Mouse (Mus musculus) left cerebral cortex, adult 8-10 months (tissue): ENCODE results near the gene Acod1. TPM values are rescaled to one million over a fixed set of nuclear protein-coding genes. Genes with fewer than 3 reads are reported as not detected.

Source experiments
- DNase-seq, 2 experiments: peaks; one replicate each; pipeline ENCODE4 v3.0.0; 2022; ENCODE audit warnings: low spot score in 2 of 2
- total RNA-seq, 4 experiments: library from RNA; stranded (reverse); gene quantifications; 2 replicates each; pipeline ENCODE4 v1.2.4; 2022

Gene Acod1
- total RNA-seq, 4 experiments from 2014 or later = not detected

- no peak for DNase-seq
Observed at GRCm38 (mm10) chr14:103071471-103071870, 24.7 kb downstream of the Acod1 start.

- no peak for DNase-seq
Observed at GRCm38 (mm10) chr14:103072731-103073130, 26.0 kb downstream of the Acod1 start.

DNA sequence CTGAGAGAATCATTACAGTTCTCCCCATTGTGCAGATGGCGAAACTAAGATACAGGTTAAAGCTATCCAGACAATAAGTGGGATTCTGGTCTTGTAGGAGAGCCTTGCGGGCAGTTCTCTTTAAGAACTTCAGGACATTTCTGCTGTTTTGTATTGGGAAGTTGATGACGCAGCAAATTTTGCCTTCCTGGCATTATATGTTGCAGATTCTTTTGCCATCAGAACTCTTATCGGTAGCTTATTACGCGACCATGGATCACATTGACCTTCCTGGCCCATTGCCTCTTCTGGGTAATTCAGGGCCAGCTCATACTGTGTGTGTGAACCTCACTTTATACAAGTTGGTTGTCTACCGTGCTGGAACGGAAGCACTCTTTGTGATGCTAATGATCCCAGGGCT is 27.0 kb downstream of the Acod1 start:
- DNase-seq = no peak

DNA sequence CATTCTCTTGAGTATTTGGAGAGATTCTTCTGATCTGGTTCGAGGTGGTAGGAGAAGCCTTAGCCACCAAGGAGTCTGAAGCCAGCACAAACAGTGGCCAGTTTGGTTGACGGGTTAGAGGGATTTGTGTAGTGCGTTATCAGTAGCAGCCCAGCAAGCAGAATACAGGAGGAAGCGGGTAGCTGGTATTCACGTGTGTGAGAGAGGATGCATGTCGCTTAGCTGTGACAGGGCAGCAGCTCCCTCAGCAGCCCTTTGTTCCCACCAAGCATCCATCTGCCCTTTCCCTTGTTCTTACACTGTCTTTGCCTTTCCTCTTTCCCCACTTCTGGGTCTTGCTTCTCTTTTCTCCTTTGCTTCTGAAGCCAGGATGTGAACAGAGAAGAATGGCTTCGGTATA is 28.4 kb downstream of the Acod1 start:
- no peak for DNase-seq

DNA sequence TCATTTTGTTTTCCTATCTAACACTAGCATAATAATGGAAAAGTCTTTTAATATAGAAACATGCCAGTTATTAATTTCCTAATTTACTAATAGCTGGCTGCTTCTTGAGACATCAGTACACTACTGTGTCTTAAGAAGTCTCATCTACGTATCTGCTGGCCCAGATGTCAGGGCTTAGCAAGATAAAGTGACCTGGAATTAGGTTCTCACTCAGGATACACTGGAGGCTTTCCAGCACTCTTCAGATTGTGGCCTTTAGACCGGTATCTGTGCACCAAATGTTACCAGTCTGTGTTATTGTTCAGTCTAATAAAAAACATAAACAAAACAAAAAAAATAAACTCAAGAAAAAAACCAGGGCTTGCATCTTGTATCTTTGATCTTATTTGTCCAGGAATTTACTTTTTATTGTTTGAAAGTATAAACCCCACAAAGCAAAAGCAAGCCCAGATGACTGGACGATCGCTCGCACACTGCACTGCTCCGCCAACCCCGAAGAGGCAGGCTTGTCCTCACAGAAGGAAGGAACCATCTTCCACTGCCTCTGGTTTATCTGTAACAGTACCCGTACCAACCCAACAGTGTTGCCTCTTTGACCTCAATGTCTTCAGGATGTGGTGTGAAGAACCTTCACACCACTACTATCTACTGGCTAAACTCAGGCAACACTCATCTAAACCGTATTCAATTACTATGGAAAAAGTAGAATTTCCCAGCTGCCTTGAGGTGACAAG is 30.7 kb downstream of the Acod1 start:
- no peak for DNase-seq

DNA sequence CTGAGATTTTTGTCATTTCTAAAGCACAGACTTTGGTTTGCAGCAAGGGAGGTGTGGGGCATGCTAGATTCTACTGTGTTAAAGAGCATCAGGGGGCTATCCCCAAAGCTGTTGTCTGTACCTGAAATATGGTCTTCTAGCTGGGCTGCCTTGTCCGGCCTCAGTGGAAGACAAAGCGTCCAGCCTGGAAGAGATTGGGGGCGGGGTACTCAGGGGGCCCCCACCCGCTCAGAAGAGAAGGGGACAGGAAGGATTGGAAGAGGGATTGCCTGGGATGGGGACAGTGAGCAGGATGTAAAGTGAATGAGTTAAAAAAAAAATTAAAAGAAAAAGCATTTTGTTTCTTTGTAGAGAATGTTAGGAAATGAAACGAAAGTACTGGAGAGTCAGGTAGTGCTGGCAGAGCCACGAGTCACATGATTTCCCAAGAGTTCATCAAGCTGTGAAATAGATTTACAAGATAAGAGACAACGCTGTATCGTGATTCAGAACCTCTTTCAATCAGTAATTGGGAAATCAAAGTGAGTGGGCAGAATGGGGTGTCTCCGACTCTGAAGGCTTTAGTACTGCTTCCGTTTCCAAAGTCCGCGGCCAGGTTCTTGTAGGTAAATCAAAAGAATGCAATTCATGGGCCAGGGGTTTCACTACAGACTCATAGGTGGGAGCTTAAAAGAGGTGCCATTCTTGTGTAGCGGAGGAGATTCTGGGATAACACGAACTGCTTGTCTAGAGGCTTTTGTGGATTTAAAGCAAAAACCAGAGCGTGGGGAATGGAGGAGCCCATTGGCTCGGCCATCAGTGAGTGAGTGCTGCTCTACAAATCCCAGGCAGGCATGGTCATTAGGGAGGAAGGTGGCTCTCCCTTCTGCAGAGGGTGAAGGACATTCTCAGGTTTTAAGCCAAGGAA is 31.5 kb downstream of the Acod1 start:
- no peak for DNase-seq

DNA sequence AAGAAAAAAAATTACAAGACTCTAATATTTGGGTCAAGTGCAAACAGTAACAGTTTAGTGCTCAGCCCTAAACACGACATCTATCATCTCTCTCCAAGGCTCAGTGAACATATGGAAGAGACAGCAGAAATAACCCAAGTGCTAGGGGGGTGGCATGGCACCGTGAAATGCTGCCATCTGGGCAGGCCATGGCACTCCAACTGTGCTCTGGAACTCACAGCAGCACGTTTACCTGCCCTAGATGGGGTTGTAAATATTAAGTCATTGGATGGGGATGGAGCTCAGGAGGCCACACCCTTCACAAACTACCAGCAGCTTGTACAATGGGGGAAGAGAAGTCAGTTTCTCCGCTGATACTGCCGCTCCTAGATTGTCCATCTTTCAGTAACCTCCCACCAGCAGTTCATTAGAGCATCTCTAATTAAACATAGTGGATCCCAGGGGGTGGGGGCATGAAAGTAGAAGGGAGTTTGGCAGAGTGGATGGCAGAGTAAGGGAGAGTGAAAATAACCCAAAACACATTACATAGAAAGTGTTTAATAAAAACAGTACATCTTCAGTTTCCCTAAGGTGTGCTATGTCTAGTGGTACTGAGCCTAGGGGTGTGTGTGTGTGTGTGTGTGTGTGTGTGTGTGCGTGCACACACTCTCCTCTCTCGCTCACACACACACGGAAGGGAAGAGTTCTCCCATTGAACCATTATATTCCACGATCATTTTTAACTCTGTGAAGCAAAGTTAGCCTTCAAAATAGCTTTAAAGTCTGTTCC is 32.6 kb downstream of the Acod1 start:
- DNase-seq = peak in 1 of 2 experiments; percentile 58

- no peak for DNase-seq
Observed at GRCm38 (mm10) chr14:103085840-103086533, 39.2 kb downstream of the Acod1 start.

- no peak for DNase-seq
Observed at GRCm38 (mm10) chr14:103086671-103087324, 40.0 kb downstream of the Acod1 start.

DNA sequence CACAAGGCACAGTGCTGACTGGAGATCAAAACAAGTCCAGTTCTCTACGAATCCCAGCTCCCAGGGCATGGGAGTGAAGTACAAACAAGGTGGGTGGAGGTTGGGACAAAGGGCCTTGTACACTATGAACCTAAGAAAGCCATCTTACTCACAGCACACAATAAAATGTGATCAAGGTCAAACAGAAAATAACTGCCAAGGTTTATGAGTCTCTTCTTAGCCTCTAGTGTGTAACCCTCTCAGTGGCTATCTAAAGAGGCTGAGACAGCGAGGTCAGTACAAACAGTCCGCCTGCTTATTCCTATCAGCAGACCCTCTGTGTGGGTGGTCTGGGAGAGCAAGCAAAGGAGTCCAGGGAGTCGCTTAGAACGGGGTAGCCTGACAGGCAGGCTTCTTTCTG is 41.1 kb downstream of the Acod1 start:
- no peak for DNase-seq

DNA sequence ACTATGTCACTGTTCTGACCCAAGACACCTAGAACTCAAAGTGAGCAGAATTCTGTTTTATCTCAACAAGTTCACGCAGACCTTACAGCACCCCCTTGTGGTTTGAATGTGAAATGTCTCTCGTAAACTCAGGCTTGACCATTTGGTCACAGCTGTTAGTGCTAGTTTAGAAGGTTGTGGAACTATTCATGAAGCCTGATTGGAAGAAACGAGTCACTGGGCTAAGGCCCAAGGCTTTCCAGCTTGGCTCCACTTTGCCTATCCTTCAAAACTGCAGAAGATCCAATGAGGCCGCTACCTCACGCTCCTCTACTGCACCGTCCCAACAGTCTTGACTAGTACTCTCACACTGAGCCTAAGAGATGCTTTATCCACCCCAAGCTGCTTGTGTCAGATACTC is 41.8 kb downstream of the Acod1 start:
- DNase-seq = no peak

GRCm38 (mm10) chr14:103093236-103093635 is 46.5 kb downstream of the Acod1 start:
- no peak for DNase-seq

GRCm38 (mm10) chr14:103093670-103094069 is 46.9 kb downstream of the Acod1 start:
- DNase-seq = no peak

DNA sequence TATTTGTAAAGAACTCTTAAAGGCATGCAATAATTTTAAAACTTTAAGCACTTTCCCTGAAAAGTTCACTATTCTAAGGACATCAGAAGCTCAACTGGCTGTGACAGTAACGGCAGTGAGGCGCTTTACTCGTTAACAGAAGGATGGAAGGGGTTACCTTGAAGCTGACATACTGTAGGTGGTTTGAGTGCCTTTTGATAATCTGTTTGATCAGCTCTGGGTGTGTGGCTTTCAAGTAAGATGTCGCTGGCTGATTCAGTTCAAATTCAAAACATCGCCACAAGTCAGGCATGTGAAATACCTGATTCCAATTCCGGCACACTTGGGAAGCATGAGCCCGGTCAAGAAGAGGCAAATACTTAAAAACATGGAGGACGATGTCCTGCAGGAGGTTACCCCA is 48.3 kb downstream of the Acod1 start:
- DNase-seq = no peak

GRCm38 (mm10) chr14:103095826-103096225 is 49.0 kb downstream of the Acod1 start:
- no peak for DNase-seq

GRCm38 (mm10) chr14:103096621-103097020 is 49.8 kb downstream of the Acod1 start:
- no peak for DNase-seq

GRCm38 (mm10) chr14:103098213-103098586 is 51.4 kb downstream of the Acod1 start:
- DNase-seq = no peak

DNA sequence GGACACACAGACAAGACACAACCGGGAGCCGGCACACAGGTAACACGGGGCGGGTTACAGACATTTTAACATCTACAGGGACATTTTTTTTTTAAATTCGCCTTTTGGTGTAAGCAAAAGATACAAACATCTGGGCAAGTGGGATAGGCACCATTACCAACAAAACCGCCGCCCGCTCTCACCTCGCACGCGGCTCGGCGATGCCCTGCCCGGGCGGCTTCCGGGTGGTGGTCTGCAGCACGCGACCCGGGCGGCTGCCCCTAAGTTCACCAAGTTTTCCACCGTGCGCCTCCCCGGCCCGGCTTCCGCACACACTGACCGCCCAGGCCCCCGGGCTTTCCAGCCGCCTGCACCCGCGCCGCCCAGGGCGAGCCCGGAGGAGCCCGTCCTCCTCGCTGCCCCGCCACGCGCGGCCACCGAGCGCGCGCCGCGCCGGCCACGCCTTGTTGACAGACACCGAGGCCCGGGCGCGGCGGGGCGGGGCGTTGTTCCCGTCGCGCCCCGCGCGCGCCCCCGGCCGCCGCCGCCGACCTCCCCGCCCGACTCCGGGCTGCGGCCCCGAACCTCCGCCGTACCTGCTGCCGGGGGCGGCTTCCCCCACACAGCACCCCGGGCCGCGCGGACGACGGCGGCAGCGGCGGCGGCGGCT is 51.9 kb downstream of the Acod1 start:
- peak; percentile 60 to 81 for DNase-seq

GRCm38 (mm10) chr14:103099238-103099933 is 52.6 kb downstream of the Acod1 start, which contains the start of gene Fbxl3:
Gene Fbxl3 (minus strand): TSS chr14:103099566.
- DNase-seq = peak; percentile 65 to 88
